Mouse (Mus musculus): ENCODE measurements at regions not wholly inside any gene's neighbourhood (a gene's known extent, or its start where the extent isn't known, plus 50 kb on each side); places are given as distances from the start of the nearest gene placed in this dataset.
A peak's percentile ranks its signal among the peaks of the same experiment; 100 is the strongest.

GRCm38 (mm10) chr6:103833501-103834132 is 323.2 kb downstream of the Chl1 start:
- Histone ChIP-seq H3K27ac (replicated peaks; ENCODE audit: low read depth, low read length) (no peak overlapping the region), H3K4me1 (ENCODE audit: control insufficient read depth, insufficient read depth, low read length) (no peaks in the 10 kb centered on the region), H3K9ac (replicated peaks; ENCODE audit: low read length) (no peak overlapping the region), H3K4me3 (ENCODE audit: low read depth, low read length) (no peak overlapping the region), H3K27me3 (ENCODE audit: control insufficient read depth, insufficient read depth, low read length) (no peaks in the 10 kb centered on the region), H3K4me2 (ENCODE audit: low read depth, low read length) (no peak overlapping the region), H3K36me3 (replicated peaks; ENCODE audit: control insufficient read depth, insufficient read depth, low read depth, low read length) (no peaks in the 10 kb centered on the region), H3K9me3 (replicated peaks; ENCODE audit: control insufficient read depth, low read length) (no peaks in the 10 kb centered on the region)
- ATAC-seq (replicated peaks; ENCODE audit: insufficient number of reproducible peaks, low FRiP score, low TSS enrichment, low read depth) (no peak), DNase-seq (ENCODE audit: low spot score) (peak; percentile 81)
- WGBS, result 48% methylated on average over 16 of the region's 16 CpGs

- H3K4me2 ChIP-seq (ENCODE audit: low read depth, low read length), result no peak overlapping the region
- no peak overlapping the region for H3K4me3 ChIP-seq (ENCODE audit: low read depth, low read length)
- H3K36me3 ChIP-seq (replicated peaks; ENCODE audit: control insufficient read depth, insufficient read depth, low read depth, low read length), result no peaks in the 10 kb centered on the region
- WGBS, result 83% methylated on average over 8 of the region's 8 CpGs
- H3K27ac ChIP-seq (replicated peaks; ENCODE audit: low read depth, low read length), result no peak overlapping the region
- no peak for DNase-seq (ENCODE audit: low spot score)
- no peaks in the 10 kb centered on the region for H3K27me3 ChIP-seq (ENCODE audit: control insufficient read depth, insufficient read depth, low read length)
- no peak overlapping the region for H3K9ac ChIP-seq (replicated peaks; ENCODE audit: low read length)
- no peaks in the 10 kb centered on the region for H3K4me1 ChIP-seq (ENCODE audit: control insufficient read depth, insufficient read depth, low read length)
- no peaks in the 10 kb centered on the region for H3K9me3 ChIP-seq (replicated peaks; ENCODE audit: control insufficient read depth, low read length)
- no peak for ATAC-seq (replicated peaks; ENCODE audit: insufficient number of reproducible peaks, low FRiP score, low TSS enrichment, low read depth)
These were observed 324.4 kb downstream of the Chl1 start for GRCm38 (mm10) chr6:103834726-103835229.

- no peaks in the 10 kb centered on the region for H3K9me3 ChIP-seq (replicated peaks; ENCODE audit: control insufficient read depth, low read length)
- ATAC-seq (replicated peaks; ENCODE audit: insufficient number of reproducible peaks, low FRiP score, low TSS enrichment, low read depth) (no peak), DNase-seq (ENCODE audit: low spot score) (no peak)
- H3K36me3 ChIP-seq (replicated peaks; ENCODE audit: control insufficient read depth, insufficient read depth, low read depth, low read length), result no peaks in the 10 kb centered on the region
- H3K4me3 ChIP-seq (ENCODE audit: low read depth, low read length), result no peak overlapping the region
- H3K4me2 ChIP-seq (ENCODE audit: low read depth, low read length), result no peak overlapping the region
- H3K27me3 ChIP-seq (ENCODE audit: control insufficient read depth, insufficient read depth, low read length), result no peaks in the 10 kb centered on the region
- H3K4me1 ChIP-seq (ENCODE audit: control insufficient read depth, insufficient read depth, low read length), result no peaks in the 10 kb centered on the region
- no peak overlapping the region for H3K9ac ChIP-seq (replicated peaks; ENCODE audit: low read length)
- no peak overlapping the region for H3K27ac ChIP-seq (replicated peaks; ENCODE audit: low read depth, low read length)
These were observed 349.4 kb downstream of the Chl1 start for GRCm38 (mm10) chr6:103859787-103860186.

GRCm38 (mm10) chr6:103893455-103893854 is 383.1 kb downstream of the Chl1 start:
- no peak overlapping the region for H3K4me2 ChIP-seq (ENCODE audit: low read depth, low read length)
- 82% methylated on average over 3 of the region's 3 CpGs for WGBS
- H3K27me3 ChIP-seq (ENCODE audit: control insufficient read depth, insufficient read depth, low read length), result no peaks in the 10 kb centered on the region
- H3K27ac ChIP-seq (replicated peaks; ENCODE audit: low read depth, low read length), result no peak overlapping the region
- no peak overlapping the region for H3K9ac ChIP-seq (replicated peaks; ENCODE audit: low read length)
- ATAC-seq (replicated peaks; ENCODE audit: insufficient number of reproducible peaks, low FRiP score, low TSS enrichment, low read depth), result no peak
- no peaks in the 10 kb centered on the region for H3K4me1 ChIP-seq (ENCODE audit: control insufficient read depth, insufficient read depth, low read length)
- no peaks in the 10 kb centered on the region for H3K9me3 ChIP-seq (replicated peaks; ENCODE audit: control insufficient read depth, low read length)
- H3K4me3 ChIP-seq (ENCODE audit: low read depth, low read length), result no peak overlapping the region
- no peak for DNase-seq (ENCODE audit: low spot score)
- no peaks in the 10 kb centered on the region for H3K36me3 ChIP-seq (replicated peaks; ENCODE audit: control insufficient read depth, insufficient read depth, low read depth, low read length)

- no peaks in the 10 kb centered on the region for H3K36me3 ChIP-seq (replicated peaks; ENCODE audit: control insufficient read depth, insufficient read depth, low read depth, low read length)
- H3K27ac ChIP-seq (replicated peaks; ENCODE audit: low read depth, low read length), result no peak overlapping the region
- no peaks in the 10 kb centered on the region for H3K9me3 ChIP-seq (replicated peaks; ENCODE audit: control insufficient read depth, low read length)
- H3K4me3 ChIP-seq (ENCODE audit: low read depth, low read length), result no peak overlapping the region
- DNase-seq (ENCODE audit: low spot score), result no peak
- no peak overlapping the region for H3K4me2 ChIP-seq (ENCODE audit: low read depth, low read length)
- no peaks in the 10 kb centered on the region for H3K27me3 ChIP-seq (ENCODE audit: control insufficient read depth, insufficient read depth, low read length)
- no peak for ATAC-seq (replicated peaks; ENCODE audit: insufficient number of reproducible peaks, low FRiP score, low TSS enrichment, low read depth)
- no peak overlapping the region for H3K9ac ChIP-seq (replicated peaks; ENCODE audit: low read length)
- no peaks in the 10 kb centered on the region for H3K4me1 ChIP-seq (ENCODE audit: control insufficient read depth, insufficient read depth, low read length)
- WGBS, result 71% methylated on average over 1 of the region's 1 CpGs
These were observed 414.1 kb downstream of the Chl1 start for GRCm38 (mm10) chr6:103924504-103924903.

GRCm38 (mm10) chr6:103927094-103927493 is 416.7 kb downstream of the Chl1 start:
- no peak for ATAC-seq (replicated peaks; ENCODE audit: insufficient number of reproducible peaks, low FRiP score, low TSS enrichment, low read depth)
- H3K4me3 ChIP-seq (ENCODE audit: low read depth, low read length), result no peak overlapping the region
- no peak for DNase-seq (ENCODE audit: low spot score)
- no peaks in the 10 kb centered on the region for H3K4me1 ChIP-seq (ENCODE audit: control insufficient read depth, insufficient read depth, low read length)
- H3K36me3 ChIP-seq (replicated peaks; ENCODE audit: control insufficient read depth, insufficient read depth, low read depth, low read length), result no peaks in the 10 kb centered on the region
- WGBS, result 76% methylated on average over 3 of the region's 3 CpGs
- H3K9me3 ChIP-seq (replicated peaks; ENCODE audit: control insufficient read depth, low read length), result no peaks in the 10 kb centered on the region
- no peaks in the 10 kb centered on the region for H3K27me3 ChIP-seq (ENCODE audit: control insufficient read depth, insufficient read depth, low read length)
- H3K27ac ChIP-seq (replicated peaks; ENCODE audit: low read depth, low read length), result no peak overlapping the region
- no peak overlapping the region for H3K4me2 ChIP-seq (ENCODE audit: low read depth, low read length)
- H3K9ac ChIP-seq (replicated peaks; ENCODE audit: low read length), result no peak overlapping the region

- H3K9me3 ChIP-seq (replicated peaks; ENCODE audit: control insufficient read depth, low read length), result no peaks in the 10 kb centered on the region
- H3K4me3 ChIP-seq (ENCODE audit: low read depth, low read length), result no peak overlapping the region
- 89% methylated on average over 5 of the region's 5 CpGs for WGBS
- no peaks in the 10 kb centered on the region for H3K4me1 ChIP-seq (ENCODE audit: control insufficient read depth, insufficient read depth, low read length)
- ATAC-seq (replicated peaks; ENCODE audit: insufficient number of reproducible peaks, low FRiP score, low TSS enrichment, low read depth) (no peak), DNase-seq (ENCODE audit: low spot score) (no peak)
- no peak overlapping the region for H3K27ac ChIP-seq (replicated peaks; ENCODE audit: low read depth, low read length)
- H3K9ac ChIP-seq (replicated peaks; ENCODE audit: low read length), result no peak overlapping the region
- no peaks in the 10 kb centered on the region for H3K27me3 ChIP-seq (ENCODE audit: control insufficient read depth, insufficient read depth, low read length)
- no peaks in the 10 kb centered on the region for H3K36me3 ChIP-seq (replicated peaks; ENCODE audit: control insufficient read depth, insufficient read depth, low read depth, low read length)
- H3K4me2 ChIP-seq (ENCODE audit: low read depth, low read length), result no peak overlapping the region
These were observed 430.0 kb downstream of the Chl1 start for GRCm38 (mm10) chr6:103940345-103940744.

GRCm38 (mm10) chr6:103944361-103944760 is 434.0 kb downstream of the Chl1 start:
- WGBS, result 66% methylated on average over 2 of the region's 2 CpGs

More at GRCm38 (mm10) chr6:103944361-103944760, 434.0 kb downstream of the Chl1 start:
- Histone ChIP-seq H3K4me2 (ENCODE audit: low read depth, low read length) (no peak overlapping the region), H3K36me3 (replicated peaks; ENCODE audit: control insufficient read depth, insufficient read depth, low read depth, low read length) (no peaks in the 10 kb centered on the region), H3K27ac (replicated peaks; ENCODE audit: low read depth, low read length) (no peak overlapping the region), H3K9ac (replicated peaks; ENCODE audit: low read length) (no peak overlapping the region), H3K9me3 (replicated peaks; ENCODE audit: control insufficient read depth, low read length) (no peaks in the 10 kb centered on the region), H3K4me1 (ENCODE audit: control insufficient read depth, insufficient read depth, low read length) (no peaks in the 10 kb centered on the region), H3K27me3 (ENCODE audit: control insufficient read depth, insufficient read depth, low read length) (no peaks in the 10 kb centered on the region), H3K4me3 (ENCODE audit: low read depth, low read length) (no peak overlapping the region)
- DNase-seq (ENCODE audit: low spot score), result no peak
- no peak for ATAC-seq (replicated peaks; ENCODE audit: insufficient number of reproducible peaks, low FRiP score, low TSS enrichment, low read depth)

All from embryonic facial prominence, embryonic 11.5 days (tissue).